Mouse (Mus musculus) lung, adult 18-20 months (tissue): ENCODE results near the gene 2610507B11Rik.
A peak's percentile ranks its signal among the peaks of the same experiment; 100 is the strongest.

Experiments used
- DNase-seq, 2 experiments: peaks; one replicate each; pipeline ENCODE4 v3.0.0; 2022; ENCODE audit warnings: mixed read lengths in 2 of 2

The 2610507B11Rik gene

DNA sequence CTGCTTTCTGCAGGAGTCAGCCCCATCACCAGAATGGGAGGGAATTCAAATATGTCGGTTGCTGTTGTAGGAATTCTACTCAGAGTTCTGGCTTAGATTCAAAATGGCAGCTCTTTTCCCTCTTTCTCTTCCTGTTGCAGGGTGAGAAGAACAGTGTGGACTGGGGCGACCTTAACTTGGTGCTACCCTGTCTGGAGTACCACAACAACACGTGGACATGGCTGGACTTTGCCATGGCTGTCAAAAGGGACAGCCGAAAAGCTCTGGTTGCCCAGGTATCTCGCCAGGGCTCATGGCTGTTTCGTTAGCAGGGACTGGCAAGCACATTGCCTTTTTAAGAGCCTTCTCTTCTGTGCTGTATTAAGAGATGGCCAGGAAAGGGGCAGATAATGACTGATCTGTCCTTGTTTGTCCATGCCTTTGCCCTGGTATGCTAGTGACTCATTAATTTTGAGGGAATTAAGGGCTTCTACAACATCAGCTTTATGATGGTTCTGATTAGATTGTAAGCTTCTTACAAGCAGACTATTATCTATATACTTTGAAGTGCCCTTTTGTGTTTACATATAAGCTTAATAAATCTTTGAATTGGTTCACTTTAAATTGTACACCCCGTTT lies 27.7 kb downstream of the 2610507B11Rik start:
- no peak for DNase-seq

DNA sequence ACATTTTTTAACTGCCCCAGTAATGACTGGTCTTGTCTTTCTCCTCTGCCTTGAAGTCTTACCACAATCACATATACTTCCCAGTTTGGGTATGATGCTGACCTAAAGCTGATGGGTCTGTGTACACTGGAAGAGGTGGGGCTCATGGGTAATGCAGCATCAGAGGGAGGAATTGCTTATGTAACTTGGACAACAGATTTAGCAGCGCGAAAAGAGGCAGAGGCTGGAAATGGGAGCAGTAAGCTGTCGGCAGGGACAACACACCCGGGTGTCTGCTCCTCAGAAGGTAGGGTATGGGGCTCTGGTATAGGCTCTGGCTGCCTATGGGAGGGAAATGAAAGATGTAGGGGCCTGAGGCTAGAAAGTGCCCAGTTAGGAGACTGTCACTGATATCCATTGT lies 29.1 kb downstream of the 2610507B11Rik start, which contains the start of gene BC030499:
TSS of gene BC030499 (plus strand) at position 188 of the 400 bp plus-strand sequence.
- DNase-seq: no peak

GRCm38 (mm10) chr11:78294585-78294984 lies 33.0 kb downstream of the 2610507B11Rik start:
- DNase-seq: no peak

- no peak for DNase-seq
Measured at GRCm38 (mm10) chr11:78300917-78301316, 39.4 kb downstream of the 2610507B11Rik start.

DNA sequence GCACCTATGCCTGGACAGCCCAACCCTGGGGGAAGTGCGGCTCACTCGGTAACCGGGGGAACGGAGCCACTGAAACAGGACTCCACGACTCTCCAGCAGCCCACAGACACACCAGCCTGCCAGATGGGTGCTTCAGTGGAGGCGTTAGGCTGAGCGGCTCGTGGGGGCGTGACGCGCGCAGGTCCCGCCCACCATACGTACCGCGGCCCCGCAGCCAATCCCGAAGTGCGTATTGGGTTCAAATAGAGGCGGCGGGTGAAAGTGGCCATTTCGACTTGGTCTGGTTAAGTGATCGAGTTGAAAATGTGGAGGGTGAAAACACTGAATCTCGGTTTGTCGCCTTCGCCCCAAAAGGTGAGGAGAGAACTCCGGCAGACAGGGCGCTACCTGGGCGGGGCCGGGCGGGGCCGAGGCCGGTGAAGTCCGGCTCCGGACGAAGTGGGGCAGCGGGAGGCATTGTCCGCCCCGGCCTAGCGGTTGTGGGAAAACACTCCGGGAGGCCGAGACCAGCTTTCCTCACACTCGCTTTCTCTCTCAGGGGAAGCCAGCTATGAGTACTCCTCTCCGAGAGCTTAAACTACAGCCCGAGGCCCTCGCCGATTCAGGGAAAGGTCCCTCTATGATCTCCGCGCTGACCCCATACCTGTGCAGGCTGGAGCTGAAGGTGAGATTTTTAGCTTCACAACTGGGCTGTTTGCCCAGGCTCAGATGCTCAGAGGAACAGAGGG lies 40.0 kb downstream of the 2610507B11Rik start, which contains the start of gene Spag5:
TSS of gene Spag5 (plus strand) at position 173 of the 728 bp plus-strand sequence.
- DNase-seq: peak; percentile 89 to 92

DNA sequence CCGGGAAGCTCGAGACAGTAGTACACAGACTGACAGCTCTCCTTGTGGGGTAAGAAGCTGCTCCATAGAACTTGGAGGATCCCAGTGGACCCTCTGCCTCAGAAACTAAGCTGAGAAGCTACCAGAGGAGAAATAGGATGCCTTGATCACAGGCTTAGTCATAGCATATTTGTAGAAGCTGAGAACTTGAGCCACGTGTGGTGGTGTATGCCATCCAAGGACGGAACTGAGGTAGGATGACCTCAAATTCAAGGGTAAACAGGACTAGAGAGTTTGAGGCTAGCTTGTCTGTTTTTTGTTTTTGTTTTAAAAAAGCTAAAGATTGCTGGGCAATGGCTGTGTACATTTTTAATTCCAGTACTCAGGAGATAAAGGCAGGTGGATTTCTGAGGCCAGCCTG lies 43.7 kb downstream of the 2610507B11Rik start:
- no peak for DNase-seq

DNA sequence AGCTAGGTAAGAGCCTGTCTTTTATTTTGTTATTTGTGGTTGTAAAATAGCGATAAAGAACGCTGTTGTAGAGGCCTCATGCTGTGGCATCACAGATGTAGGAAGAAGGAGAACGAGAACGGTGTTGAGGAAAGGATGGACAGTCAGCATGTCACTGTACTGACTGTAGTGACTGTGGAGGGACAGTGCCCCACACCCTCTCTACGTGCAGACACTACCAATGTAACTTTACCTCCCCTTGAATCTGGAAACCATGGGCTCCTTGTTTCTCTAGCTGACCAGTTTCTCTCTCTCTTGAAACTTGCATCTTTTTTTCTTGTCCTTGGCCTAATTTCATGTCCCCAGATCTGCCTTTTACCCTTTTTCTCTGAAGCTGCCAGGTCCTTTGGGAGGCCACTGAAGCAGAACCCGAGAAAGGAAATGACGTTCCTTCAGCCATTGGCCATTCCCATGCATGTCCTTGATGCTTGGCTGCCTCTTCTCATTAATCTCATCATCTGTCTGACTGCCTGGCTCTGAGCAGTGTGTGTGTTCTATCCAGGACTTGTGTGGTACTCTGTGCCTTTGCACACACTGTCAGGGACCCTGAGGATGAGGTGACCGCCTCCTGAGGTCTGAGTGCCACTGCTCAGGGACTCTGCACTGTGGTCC lies 49.4 kb downstream of the 2610507B11Rik start:
- no peak for DNase-seq

- no peak for DNase-seq
Measured at GRCm38 (mm10) chr11:78313662-78314061, 52.1 kb downstream of the 2610507B11Rik start.

DNA sequence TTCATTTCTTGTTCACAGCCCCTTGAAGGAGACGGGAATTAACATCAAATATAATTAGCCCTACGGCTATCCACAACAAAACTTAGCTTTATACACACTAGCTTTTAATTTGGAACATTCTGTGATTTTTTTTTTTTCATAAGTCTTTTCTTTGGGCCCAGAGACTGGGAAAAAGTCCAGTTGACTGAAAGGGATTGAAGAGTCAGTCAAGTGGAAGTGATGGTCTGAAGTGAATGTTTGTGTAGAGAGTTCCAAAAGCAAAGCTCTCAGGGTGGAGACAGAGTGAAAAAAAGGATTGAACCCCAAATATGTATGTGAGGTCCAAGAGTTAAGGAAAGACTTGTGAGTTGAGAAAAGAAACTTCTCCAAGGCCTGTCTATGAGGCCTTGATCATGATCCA lies 56.9 kb downstream of the 2610507B11Rik start:
- DNase-seq: no peak

- DNase-seq: no peak
Measured at GRCm38 (mm10) chr11:78322076-78322831, 60.7 kb downstream of the 2610507B11Rik start.

DNA sequence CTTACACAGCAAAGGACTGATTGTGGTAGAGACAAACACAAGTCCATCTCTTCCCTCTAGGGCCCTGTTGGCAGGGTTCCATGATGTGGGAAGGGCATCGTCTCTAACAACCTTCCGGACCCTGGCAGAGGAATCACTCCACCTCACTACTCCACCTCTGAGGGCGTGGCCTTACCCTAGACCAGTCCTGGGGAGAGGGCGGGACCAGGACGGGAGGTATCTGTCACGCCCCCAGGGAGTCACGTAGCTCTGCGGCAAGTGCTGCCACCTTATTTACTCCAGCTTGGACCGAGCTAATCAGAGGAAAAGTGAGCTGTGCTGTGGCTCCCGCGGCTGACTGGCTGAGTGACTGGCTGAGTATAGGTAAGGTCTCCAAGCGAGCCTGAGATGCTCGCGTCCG lies 61.3 kb downstream of the 2610507B11Rik start, which contains the start of gene Aldoc:
TSS of gene Aldoc (plus strand) at position 109 of the 400 bp plus-strand sequence.
- peak; percentile 92 to 96 for DNase-seq

DNA sequence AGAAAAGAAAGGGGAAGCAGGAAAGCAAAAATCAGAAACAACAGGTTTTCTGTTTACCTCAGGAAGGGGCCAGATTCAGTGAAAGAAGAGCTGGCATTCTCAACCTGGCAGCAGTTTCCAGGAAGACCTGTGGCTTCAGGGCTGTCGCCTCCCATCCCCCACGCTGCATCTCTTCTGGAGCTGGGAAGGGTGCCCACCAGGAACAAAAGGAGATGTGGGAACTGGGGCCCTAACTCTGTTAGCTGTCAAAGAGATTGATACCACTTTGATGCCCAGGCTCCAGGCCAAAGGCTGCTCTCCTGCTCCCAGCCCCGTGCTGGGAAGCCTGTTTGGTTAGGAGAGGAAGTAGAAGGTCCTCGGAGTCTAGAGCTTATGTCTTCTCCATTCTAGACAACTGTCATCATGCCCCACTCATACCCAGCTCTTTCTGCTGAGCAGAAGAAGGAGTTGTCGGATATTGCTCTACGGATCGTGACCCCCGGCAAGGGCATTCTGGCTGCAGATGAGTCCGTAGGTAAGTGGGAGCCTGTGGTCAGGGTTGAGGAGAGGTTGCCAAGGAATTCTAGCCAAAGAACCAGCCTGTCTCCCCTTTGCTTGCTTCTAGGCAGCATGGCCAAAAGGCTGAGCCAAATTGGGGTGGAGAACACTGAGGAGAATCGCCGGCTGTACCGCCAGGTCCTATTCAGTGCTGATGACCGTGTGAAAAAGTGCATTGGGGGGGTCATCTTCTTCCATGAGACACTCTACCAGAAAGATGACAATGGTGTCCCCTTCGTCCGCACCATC lies 62.6 kb downstream of the 2610507B11Rik start:
- DNase-seq: no peak

- DNase-seq: no peak
Measured at GRCm38 (mm10) chr11:78324965-78325364, 63.4 kb downstream of the 2610507B11Rik start.

GRCm38 (mm10) chr11:78327215-78327614 lies 65.7 kb downstream of the 2610507B11Rik start:
- DNase-seq: no peak

- DNase-seq: peak; percentile 98
Measured at GRCm38 (mm10) chr11:78327634-78328511, 66.3 kb downstream of the 2610507B11Rik start, which contains the start of gene Pigs. TSS of gene Pigs (plus strand) at chr11:78328415.

- DNase-seq: no peak
Measured at GRCm38 (mm10) chr11:78328512-78329056, 67.0 kb downstream of the 2610507B11Rik start.

DNA sequence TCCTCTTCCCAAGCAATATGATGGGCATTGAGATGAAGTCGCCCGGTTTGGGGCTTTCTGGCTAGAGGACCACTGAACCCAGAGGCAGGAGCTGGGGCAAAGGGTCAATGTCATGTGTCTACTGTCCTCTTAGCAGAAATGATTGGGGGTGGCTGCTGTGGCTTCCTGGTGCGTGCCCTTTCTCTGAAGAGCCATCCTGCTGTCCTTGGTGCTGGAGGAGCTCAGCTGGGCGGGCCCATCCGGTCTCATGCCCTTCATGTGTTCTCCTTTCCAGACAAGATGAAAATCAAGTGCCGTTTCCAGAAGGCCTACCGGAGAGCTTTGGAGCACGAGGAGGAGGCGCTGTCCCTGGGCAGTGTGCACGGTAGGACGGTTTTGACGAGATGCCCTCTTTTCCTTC lies 71.1 kb downstream of the 2610507B11Rik start:
- DNase-seq: no peak

DNA sequence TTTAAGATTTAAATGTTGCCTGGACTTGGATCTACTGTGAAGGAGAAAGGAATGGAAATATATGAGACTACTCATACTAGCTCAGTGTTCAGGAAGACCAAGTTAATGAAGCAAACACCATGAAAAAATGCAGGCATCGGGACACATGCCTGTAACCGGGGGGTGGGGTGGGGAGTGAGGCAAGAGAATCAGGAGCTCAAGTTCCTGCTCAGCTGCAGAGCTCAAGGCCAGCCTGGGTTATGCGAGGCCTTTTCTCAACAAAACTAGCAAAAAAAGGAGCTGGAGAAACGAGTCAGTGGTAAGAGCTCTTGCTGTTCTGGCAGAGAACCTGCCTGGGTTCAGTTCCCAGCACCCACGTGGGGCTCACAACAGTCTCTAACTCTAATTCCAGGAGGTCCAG lies 72.4 kb downstream of the 2610507B11Rik start:
- no peak for DNase-seq

DNA sequence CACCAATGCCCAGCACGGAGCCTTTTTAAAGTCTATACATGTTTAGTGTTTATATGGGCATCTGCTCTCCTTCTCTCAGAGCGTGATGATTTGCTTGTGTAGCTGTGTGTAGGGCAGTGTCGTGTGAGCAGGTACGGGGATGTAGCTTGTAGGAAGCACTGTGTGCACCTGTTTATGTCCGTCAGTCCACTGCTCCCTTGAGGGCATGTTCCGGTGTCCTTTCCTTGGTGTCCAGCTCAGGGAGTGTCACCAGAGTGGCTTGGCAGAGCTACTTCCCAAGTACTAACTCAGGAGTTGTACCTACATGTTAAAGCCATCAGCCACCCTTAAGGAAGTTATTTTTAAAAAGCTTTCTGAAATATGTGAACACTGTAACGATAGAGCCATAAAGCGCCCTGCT lies 75.5 kb downstream of the 2610507B11Rik start:
- no peak for DNase-seq
